Mouse (Mus musculus): Measurements from ENCODE around the gene Znhit3.

DNA sequence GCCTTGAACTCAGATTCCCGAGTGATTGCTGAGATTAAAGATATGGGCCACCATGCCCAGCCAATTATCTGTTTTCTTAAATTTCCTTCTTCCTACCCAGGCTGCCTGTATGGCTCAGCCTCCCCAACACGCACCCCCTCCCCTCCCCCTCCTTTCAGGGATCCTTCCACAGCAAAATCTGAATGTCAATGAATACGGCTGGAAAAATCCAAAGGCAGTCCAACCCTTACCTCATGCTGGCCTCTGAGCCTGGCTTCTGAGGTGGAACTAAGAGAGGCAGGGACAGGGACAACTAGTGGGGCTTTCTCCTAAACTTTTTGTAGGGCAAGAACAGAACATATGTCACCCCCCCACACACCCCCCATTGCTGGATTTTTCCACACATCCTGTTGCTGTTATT, 31.9 kb upstream of the Znhit3 start:
- no peak for TF ChIP-seq CTCF (conservative IDR thresholded peaks at IDR 0.05; ENCODE audit: insufficient read depth, insufficient read length, low read depth, low read length)
- TF ChIP-seq POLR2A (IDR thresholded peaks at IDR 0.05; ENCODE audit: low read depth, low read length), result no peak
